Mouse (Mus musculus) kidney, postnatal 14 days (tissue): ENCODE data around the gene Gpr142.

Source experiments
- DNase-seq: peaks from one replicate; pipeline ENCODE4 v3.0.0; 2022; ENCODE audit warnings: mixed read lengths

Gene Gpr142

DNA sequence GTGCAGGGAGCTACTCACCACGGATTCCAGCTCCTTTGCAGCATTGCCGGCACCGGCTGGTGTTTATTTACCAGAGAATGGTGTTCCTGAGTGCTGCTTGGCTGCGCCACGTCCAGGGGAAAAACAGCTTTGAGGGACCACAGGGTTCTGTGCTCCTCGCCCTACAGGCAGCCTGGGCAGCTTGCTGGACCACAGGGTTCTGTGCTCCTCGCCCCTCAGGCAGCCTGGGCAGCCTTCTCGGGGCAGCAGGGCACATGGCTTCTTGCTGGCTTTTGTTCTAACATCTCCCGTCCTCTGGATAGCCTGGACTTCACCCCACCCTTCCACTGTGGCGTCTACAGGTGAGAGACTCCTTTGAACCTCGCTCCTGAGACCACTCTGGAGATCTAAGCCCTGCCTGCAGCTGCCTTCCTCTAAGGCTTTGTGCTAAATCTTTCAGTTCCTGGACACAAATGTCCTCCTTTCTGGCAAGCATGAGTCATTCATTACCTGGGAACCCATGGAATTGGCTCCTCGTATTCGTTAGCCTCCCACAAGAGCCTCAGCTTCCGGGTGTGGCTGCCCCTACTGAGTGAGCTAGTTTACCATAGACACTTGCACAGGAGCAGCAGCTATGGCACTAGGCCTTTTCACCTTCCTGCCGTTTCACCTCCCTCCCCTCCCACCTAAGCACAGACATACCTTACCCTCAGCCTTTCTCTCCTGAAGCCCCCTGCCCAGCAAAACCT, 4.0 kb downstream of the Gpr142 start:
- no peak for DNase-seq

DNA sequence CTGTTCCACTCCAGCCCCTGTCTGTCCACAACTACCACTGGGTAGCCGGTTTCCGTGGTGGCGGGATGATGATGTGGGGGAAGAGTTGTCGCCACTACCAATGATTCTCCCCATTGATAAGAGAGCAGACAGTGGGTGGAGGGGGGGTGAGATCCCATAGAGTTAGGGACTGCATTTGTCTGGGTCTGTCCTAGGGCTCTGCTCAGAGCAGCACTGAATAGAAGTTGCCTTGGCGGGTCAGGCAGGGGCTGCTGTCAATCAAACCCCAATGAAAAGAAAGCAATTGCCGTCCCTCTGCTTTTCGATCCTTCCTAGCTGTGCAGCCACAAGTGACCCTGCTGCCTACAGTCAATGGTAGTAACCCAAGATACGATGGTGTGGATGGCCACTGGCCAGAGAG, 5.3 kb downstream of the Gpr142 start:
- no peak for DNase-seq

DNA sequence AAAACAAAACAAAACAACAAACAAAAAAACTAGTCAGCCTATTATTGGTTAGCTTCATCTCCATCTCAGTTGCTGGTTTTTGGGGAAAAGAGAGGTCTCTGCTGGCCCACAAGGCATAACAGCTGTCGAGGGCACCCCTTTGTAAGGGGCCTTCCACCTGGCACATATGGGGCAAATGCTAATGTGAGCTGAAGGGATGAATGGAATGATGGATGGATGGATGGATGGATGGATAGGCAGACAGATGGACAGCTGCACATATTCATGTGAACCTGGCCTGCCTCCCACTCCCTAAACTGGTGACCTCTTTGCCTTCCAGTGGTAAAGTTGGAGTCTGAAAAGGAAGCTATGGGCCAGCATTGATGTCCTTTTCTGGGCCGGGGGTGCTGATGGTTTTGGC, 8.3 kb downstream of the Gpr142 start:
- no peak for DNase-seq

GRCm38 (mm10) chr11:114807686-114808427, 9.1 kb downstream of the Gpr142 start:
- no peak for DNase-seq

- DNase-seq: no peak
Measured at GRCm38 (mm10) chr11:114809371-114809770, 10.6 kb downstream of the Gpr142 start.

- DNase-seq: no peak
Measured at GRCm38 (mm10) chr11:114810344-114810743, 11.6 kb downstream of the Gpr142 start.

- peak; percentile 93 for DNase-seq
Measured at GRCm38 (mm10) chr11:114812731-114813240, 14.1 kb downstream of the Gpr142 start.

DNA sequence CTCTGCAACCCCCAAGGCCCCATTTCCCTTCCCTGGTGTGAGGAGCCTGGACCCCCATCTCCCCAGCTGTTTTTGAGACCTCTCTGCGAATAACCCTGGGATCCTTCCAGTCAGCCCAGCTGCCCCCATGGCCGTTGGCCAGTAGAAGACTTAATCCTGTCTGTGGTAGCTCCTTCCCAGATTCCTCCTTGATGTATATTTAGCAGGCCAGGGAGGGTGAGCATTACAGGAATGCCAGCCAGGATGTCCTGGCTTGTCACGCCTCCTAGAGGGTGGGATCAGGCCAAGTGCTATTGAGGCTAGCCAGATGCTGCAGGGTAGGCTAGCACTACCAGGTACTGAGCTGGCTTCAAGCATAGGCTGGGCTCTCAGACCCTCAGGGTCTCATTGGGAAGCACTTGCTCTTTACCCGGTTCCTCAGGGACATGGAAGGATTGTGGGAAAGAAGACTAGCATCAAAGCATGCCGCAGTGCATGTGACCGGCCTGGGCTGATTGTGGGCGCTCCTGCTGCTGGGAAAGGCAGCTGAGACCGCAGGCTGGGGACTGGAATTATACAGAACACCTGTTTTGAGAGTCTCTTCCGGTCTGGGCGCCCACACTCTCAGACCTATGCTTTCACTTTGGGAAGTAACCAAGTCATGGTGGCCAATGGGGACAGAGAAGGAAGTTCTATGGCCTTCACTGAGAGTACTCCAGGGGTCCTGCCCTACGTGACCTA, 16.3 kb downstream of the Gpr142 start:
- DNase-seq: no peak

DNA sequence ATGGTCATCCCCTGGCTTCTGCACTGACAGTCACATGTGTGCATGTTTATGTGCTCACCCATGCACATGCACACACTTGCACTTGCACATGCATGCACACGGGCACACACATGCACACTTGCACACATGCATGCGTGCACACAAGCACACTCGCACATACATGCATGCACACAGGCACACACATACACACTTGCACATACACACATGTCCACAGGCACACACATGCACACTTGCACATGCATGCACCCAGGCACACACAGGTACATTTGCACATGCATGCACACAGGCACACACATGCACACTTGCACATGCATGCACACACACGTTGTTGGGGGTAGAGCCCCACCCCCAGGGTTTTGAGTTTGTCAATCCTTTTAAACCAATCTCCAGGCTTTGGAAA, 18.2 kb downstream of the Gpr142 start:
- DNase-seq: no peak

DNA sequence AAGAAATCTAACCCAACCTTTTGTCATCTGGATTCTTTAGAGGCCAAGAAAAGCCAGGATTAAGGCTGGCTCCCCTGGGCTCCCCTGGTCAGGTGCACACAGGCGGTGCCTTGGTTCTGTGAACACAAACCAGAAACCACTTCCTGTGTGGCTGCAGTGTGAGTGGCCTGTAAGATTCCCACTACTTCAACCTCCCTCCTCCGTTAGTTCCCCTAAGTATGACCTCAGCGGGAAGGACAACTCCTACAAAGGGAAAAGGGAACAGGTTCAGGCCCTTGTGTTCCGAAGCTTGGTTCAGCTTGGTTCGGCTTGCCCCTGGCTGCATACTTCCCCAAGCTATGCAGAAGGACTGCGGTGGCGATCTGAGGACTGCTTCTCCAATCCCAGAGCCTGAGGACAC, 19.5 kb downstream of the Gpr142 start:
- DNase-seq: no peak

GRCm38 (mm10) chr11:114819110-114819509, 20.4 kb downstream of the Gpr142 start:
- no peak for DNase-seq

GRCm38 (mm10) chr11:114820444-114820843, 21.7 kb downstream of the Gpr142 start:
- DNase-seq: no peak

- DNase-seq: no peak
Measured at GRCm38 (mm10) chr11:114821325-114821724, 22.6 kb downstream of the Gpr142 start.

GRCm38 (mm10) chr11:114822727-114823126, 24.0 kb downstream of the Gpr142 start:
- peak; percentile 79 for DNase-seq

GRCm38 (mm10) chr11:114823199-114823725, 24.5 kb downstream of the Gpr142 start:
- DNase-seq: no peak

DNA sequence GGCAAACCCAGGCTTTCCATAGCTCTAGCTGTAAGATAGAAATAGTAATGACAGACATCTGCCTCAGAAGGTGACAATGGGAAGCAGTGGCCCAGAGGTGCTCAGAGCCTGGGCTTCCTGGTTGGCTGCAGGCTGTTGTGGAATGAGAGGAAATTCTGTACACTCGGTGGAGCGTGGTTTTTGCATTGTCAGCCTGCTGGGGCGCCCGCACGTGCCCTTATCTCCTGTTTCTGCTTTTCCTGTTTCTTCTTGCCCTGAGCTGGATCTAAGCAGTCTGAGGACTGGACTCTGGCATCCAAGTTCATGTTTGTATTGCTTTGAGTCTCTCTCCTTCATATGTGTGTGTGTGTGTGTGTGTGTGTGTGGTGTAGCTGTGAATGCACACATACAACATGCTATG, 28.0 kb downstream of the Gpr142 start:
- peak; percentile 84 for DNase-seq

GRCm38 (mm10) chr11:114829499-114830432, 31.0 kb downstream of the Gpr142 start:
- DNase-seq: peak; percentile 87

GRCm38 (mm10) chr11:114830433-114830773, 31.7 kb downstream of the Gpr142 start:
- DNase-seq: peak; percentile 66

DNA sequence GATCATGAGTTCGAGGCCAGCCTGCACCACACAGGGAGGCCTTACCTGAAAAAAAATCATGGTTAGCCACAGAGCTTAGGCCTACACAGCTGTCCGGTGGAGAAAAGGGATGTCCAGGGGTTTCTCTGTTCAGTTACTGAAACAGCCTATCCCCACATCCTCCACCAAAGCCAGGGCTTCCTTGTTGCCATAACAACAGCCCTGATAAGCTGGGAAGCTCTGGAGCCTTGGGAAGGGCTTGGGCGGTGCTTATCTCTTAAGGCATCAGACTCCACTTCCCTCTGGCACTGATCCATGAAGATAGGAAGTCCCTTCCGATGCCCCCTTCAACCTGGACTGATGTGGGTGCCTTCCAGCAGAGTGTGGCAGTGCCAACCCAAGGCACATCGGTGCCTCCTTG, 34.4 kb downstream of the Gpr142 start:
- DNase-seq: no peak

DNA sequence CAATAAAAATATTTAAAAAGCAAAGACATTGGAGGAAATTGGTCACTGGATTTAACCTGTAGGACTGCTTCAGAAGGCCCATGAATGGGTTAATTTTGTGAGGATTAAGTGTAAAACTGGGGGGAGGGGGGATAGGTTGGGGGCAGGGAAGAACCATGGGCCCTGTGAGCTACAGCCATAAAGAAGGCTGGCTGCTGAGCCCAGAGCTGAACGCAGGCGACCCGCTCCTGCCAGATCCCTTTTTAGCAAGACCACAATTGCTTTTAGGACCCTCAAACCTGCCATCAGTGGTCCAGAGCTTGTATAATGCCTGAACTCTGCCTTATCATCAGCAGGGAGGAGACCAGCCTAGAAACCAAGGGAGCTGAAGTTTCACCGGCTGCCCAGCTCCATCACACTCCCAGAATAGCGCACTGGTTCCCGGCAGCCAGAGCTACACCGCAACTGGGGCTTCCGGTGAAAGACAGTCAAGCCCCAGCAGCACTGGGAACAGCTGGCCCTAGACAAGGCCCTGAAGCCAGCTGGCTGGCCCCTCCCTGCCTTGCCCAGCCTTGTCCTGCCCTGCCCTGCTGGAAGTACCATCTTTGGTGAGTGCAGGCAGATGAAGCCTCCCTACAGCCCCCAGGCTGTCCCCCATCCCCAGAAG, 45.2 kb downstream of the Gpr142 start:
- DNase-seq: no peak

GRCm38 (mm10) chr11:114844464-114845220, 45.9 kb downstream of the Gpr142 start:
- peak; percentile 47 for DNase-seq
